Mouse (Mus musculus) CD4-positive, CD25-positive, alpha-beta regulatory T cell, adult 2 months (primary cell): ENCODE measurements around the gene Myo1h.

Experiments
- DNase-seq: peaks from one replicate; pipeline ENCODE4 v3.0.0-alpha.2; 2012; ENCODE audit warnings: low read depth, low spot score

The Myo1h gene

DNA sequence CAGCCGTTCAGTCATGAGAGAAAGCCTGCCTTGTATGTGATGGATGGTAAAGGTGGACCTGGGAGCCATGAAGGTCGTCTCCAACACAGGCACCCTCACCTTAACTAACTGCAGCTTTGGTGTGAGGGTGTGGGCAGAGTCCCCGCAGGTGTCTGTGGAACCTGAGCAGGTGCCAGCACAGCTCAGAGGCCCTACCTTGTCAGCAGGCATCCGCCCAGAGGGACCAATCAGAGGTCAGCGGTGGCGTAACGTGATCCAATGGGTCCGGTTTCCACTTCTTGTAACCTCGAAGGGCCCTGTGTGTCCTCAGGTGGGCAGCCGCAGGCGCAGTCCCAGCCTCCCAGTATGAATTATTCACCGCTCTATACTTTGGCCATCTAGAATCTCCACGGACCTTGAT lies at the start of gene Myo1h:
Gene Myo1h, plus strand, starts transcription at position 293 of the 400 bp plus-strand sequence.
- DNase-seq = no peak

DNA sequence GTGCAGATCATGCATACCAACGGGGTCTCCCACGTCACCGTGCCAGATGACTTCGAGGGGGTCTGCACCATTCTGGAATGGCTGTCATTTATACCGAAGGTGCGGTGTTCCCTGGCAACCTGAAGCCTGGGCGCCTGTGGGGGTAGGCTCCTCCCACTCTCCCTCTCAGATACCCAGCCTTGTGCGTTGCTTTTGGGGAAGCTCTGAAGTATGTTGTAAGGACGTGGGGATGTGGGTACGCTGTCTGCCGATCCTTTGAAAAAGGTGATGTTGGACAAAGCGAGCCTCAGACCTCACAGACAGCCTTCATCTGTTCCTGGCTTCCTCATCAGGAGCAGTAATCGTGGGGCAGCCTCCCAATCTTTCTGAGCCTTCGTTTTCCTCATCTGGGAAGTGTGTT lies 49.2 kb upstream of the Myo1h start:
- no peak for DNase-seq

- DNase-seq = peak; percentile 37
Measured at GRCm38 (mm10) chr5:114246465-114246864, 42.5 kb upstream of the Myo1h start.

GRCm38 (mm10) chr5:114248174-114248589 lies 40.8 kb upstream of the Myo1h start:
- peak; percentile 80 for DNase-seq

GRCm38 (mm10) chr5:114259495-114259894 lies 29.5 kb upstream of the Myo1h start:
- DNase-seq = no peak

DNA sequence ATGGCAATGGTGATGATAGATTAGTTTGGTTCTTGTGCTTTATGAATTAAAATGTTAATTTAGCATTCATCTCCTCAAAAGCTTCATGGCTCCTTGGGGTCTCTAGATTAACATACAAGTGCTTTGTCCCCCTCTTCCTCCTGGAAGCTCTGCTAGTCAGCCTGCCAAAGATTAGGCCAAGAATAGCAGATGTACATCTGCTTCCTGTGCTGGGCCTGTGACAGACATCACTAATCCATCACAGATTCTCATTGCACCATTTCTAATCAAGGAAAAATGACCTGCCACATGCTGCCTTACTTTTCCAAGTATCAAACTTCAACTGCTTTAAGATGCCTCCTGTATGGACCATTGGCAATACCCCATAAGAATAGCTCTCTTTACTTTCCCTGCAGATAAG lies 27.5 kb upstream of the Myo1h start:
- no peak for DNase-seq

DNA sequence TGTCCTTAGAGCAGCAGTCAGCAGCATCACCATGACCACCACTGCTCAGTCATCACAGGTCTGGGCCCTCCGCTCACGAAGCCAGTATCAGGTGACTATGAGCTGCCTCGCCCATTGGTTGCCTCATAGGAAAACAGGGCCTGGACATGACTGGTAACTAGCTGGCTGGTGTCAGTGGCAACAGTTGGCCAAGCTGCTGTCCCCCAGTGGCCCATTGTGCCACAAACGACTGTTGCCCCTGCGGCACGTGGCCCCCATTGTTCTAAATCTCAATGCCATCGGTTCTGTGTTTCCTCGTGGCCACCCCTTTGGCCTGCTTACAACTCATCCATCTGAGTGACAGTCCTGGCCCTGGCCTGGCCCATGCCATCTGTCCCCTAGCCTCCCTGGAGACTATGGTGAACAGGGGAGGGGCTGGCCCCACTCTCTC lies 24.9 kb upstream of the Myo1h start:
- DNase-seq = no peak

- no peak for DNase-seq
Measured at GRCm38 (mm10) chr5:114264791-114265190, 24.2 kb upstream of the Myo1h start.

- DNase-seq = no peak
Measured at GRCm38 (mm10) chr5:114268646-114269045, 20.3 kb upstream of the Myo1h start.

DNA sequence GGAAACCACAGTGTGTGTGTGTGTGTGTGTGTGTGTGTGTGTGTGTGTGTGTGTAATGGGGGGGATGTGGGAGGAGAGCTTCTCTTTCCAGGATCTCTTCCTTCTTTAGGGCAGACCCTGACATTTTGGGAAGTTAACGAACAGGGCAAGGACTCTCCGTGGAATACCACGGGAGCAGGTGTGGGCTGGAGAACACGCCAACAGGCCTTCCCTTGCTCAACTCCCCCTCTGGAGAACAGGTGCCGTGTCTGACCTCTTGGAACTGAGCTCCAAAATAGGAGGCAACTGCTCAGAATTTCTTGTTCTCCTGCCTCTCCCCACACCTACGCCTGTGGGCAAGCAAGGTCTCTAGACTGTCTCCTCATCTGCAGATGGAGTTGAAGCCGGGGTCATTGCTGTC lies 19.5 kb upstream of the Myo1h start:
- DNase-seq = no peak

GRCm38 (mm10) chr5:114269984-114270383 lies 19.0 kb upstream of the Myo1h start:
- DNase-seq = no peak

GRCm38 (mm10) chr5:114273693-114274402 lies 15.1 kb upstream of the Myo1h start, which contains the start of gene Foxn4:
Gene Foxn4 (minus strand): TSS chr5:114273807.
- no peak for DNase-seq

GRCm38 (mm10) chr5:114275339-114275738 lies 13.6 kb upstream of the Myo1h start:
- no peak for DNase-seq

DNA sequence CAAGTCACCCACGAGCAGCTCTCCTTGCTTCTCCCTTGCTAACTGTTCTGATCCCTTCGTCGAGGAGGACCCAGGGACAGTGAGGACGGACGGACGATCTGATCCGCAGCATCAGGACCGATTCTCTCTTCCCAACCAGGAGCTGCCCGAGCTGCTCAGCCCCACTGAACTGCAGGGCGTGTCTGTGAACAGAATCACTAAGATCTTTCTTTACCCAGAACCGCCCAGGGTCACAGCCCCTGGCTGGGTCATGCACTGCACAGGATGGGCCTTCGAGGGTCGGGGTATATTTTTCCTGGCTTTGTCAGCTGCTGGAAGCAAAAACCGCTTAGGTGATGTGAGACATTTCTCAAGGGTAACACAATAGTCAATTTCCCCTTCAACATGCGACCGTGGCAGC lies 13.0 kb upstream of the Myo1h start:
- DNase-seq = no peak

DNA sequence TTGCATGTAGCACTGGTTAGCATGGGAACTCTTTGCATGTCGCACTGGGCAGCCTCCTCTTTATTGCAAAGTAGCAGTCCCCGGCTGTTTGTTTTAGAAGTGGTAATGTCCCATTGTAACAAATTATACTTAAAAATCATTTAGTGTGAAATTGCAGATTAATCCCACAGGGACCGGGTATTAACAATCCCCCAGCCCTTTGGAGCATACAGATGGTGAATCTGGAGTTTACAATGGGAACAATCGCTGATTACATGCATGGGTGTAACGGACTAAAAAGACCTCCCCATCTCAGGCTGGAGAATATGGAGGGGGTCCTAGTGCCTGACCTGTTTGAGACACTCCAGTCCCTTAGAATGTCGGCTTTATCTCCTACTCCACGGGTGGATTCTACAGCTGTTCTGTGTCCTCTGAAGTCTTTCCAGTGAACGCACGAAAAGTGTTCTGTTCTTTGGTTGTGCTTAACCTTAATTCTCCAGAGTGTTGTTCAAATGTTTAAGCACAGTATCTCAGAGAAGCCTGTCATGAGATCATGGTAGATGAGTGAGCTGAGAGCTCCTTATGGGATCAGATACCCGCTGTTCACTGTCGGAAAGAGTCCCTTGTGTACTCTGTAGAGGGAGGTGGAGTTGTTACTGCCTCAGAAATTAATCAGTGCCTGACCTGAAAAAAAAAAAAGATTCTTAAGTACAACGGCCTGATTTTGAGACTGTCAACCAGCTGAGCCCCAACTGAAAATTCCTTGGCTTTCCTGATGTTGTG lies 9.4 kb upstream of the Myo1h start:
- no peak for DNase-seq

GRCm38 (mm10) chr5:114282346-114282745 lies 6.6 kb upstream of the Myo1h start:
- no peak for DNase-seq

DNA sequence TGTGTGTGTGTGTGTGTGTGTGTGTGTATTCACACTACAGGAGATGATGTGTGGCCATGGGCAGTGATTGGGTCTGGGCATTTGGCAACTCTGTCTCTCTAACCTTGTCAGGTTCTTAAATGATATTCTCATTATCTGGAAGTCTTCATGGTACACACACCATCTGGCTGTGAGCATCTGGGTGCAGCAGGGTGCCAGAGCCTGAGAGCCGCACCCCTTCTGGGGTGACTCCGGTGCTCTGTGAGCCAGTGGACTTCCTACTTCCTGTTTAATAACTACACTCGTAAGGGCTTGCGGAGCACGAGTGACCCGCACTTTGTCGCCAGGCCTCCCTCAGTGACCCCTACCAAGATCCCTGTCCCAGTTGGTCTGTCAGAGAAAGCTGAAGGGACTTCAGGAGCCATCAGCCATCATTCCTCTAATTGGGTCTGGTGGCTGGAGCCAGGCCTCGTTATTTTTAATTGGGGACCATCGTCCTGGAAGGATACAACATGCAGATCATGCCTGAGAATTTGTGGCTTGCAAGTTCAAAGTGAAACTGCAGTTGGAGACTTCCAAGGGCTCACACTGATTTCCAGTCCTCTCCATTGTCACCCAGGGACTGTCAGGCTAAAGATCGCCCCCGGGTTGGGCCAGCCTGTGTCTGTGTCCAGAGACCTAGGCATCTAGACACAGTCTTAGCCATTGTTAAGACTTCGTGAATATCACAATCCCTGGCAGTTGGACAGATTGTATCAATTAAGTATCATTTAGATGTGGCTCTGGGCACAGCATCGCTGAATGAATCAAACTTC lies 4.2 kb upstream of the Myo1h start:
- no peak for DNase-seq

GRCm38 (mm10) chr5:114285398-114285700 lies 3.6 kb upstream of the Myo1h start:
- DNase-seq = no peak

GRCm38 (mm10) chr5:114286102-114286501 lies 2.9 kb upstream of the Myo1h start:
- DNase-seq = peak; percentile 23

GRCm38 (mm10) chr5:114286872-114287571 lies 1.9 kb upstream of the Myo1h start:
- DNase-seq = no peak

DNA sequence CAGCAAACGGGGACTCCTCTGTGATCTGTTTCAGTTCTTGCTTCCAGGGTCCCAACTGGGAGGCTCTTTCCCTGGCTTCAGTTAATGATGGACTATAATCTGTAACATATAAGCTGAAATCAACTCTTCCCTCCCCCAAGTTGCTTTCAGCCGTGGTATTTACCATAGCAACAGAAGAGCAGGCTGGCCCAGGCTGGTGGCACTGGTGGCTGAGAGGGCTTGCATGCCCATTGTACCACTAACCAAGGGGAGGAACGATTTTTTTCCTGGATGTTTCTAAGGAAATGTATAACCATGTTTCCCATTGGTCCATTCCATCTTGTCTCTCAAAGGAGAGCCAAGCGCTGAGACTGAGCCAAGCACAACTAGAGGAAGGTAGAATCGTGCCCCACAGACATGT lies 570 bp upstream of the Myo1h start:
- DNase-seq = no peak

- DNase-seq = no peak
Measured at GRCm38 (mm10) chr5:114290004-114290403, 1.0 kb downstream of the Myo1h start.
